Comparison of ENCODE assay signal across 8 mouse cellular contexts in genomic region chr5:124000824-124001223, GRCm38 (mm10). TPM values are rescaled to one million over a fixed set of nuclear protein-coding genes. Genes with fewer than 3 reads are reported as not detected.
DNase-seq lines count a peak whose midpoint lies in the region; ATAC-seq lines count a peak whose summit lies in the region.

No protein-coding gene starts in this region.

- 13% methylated on average over 7 of the region's 7 CpGs for WGBS in hindbrain, embryonic 15.5 days

- peaks cover 12% of the 10 kb centered on the region for H3K36me3 ChIP-seq in hindbrain, embryonic 15.5 days

- H3K9ac ChIP-seq in hindbrain, embryonic 15.5 days, result no peak overlapping the region

- peak; percentile 89 for DNase-seq in R1 (ENCODE audit: low read depth, low spot score)
- peak; percentile 95 to 96 for DNase-seq in cerebellum, postnatal 25 days
- peak; percentile 91 for DNase-seq in gastrocnemius, adult 18-20 months (ENCODE audit: low spot score)
- peak; percentile 90 to 99 for DNase-seq in layer of hippocampus, postnatal 25 days (ENCODE audit: extremely low spot score in 1 of 2, low spot score in 1 of 2)
- peak; percentile 95 for DNase-seq in lung, postnatal 14 days
- DNase-seq in retina, embryonic 14.5 days (ENCODE audit: low spot score), result peak; percentile 96
- peak; percentile 83 to 89 for DNase-seq in thymus, postnatal 36 days

- no peaks in the 10 kb centered on the region for H3K27me3 ChIP-seq in hindbrain, embryonic 15.5 days

- peak; percentile 56 for ATAC-seq in hindbrain, embryonic 15.5 days (ENCODE audit: low FRiP score, low read depth)

- no peaks in the 10 kb centered on the region for H3K9me3 ChIP-seq in hindbrain, embryonic 15.5 days

- H3K4me2 ChIP-seq in hindbrain, embryonic 15.5 days, result no peak overlapping the region

- H3K4me3 ChIP-seq in hindbrain, embryonic 15.5 days, result no peak overlapping the region

- H3K27ac ChIP-seq in hindbrain, embryonic 15.5 days (replicated peaks), result no peak overlapping the region

- peaks cover 38% of the 10 kb centered on the region for H3K4me1 ChIP-seq in hindbrain, embryonic 15.5 days (replicated peaks)

RNA-seq across cellular contexts. Expression of gene Hip1r, which starts 27.4 kb away (rescaled TPM):
- 10 to 100 TPM in 1 of 2 experiments, 1 to 10 TPM in 1; 9.4 to 19.6 TPM for total RNA-seq in gastrocnemius, adult 18-20 months (2021)
- 33.9 and 34.2 TPM in 2 replicates for polyA plus RNA-seq in hindbrain, embryonic 15.5 days (2015; fragmentation: Nextera tagmentation; extraction: Ambion mirVana)
- 10 to 100 TPM; 48.8 to 51.3 TPM for total RNA-seq in layer of hippocampus, postnatal 25 days (2021)

RNA-seq across cellular contexts. Expression of gene Vps37b, which starts 31.2 kb away (rescaled TPM):
- 1 to 10 TPM; 5.7 to 6.6 TPM for total RNA-seq in gastrocnemius, adult 18-20 months (2021)
- 75.5 and 82.4 TPM in 2 replicates for polyA plus RNA-seq in hindbrain, embryonic 15.5 days (2015; fragmentation: Nextera tagmentation; extraction: Ambion mirVana)
- total RNA-seq in layer of hippocampus, postnatal 25 days (2021), result 10 to 100 TPM; 41.2 to 47.2 TPM

Comparison
In these comparisons a context has a peak if more than half of its experiments do, and no peak if none do; other contexts are left out.
1. RNA of gene Vps37b, which starts 31.2 kb away (total RNA-seq): 41.2 to 47.2 TPM in layer of hippocampus, postnatal 25 days; 5.7 to 6.6 TPM in gastrocnemius, adult 18-20 months; every median in the first group is over 4 times any median in the second.
2. Peak in every context shown above with its lines, with median percentiles within 50 percentile points of each other: DNase-seq.